Mouse (Mus musculus) midbrain, embryonic 15.5 days (tissue): ENCODE measurements around the gene Heatr1. TPM values are rescaled to one million over a fixed set of nuclear protein-coding genes. Genes with fewer than 3 reads are reported as not detected.

Experiments used
- ATAC-seq: fragments of 200-750 bp; cut with Nextera tagmentation; replicated peaks from 2 replicates; pipeline ENCODE4 v1.8.0; 2017; ENCODE audit warnings: moderate TSS enrichment
- H3K27ac ChIP-seq: fragments of 300-500 bp; sonication (generic); 2 replicates; pipeline ENCODE4 v1.5.1; 2015; ENCODE audit warnings: mild to moderate bottlenecking, inconsistent platforms
- H3K27me3 ChIP-seq: fragments of 300-500 bp; sonication (generic); replicated peaks from 2 replicates; pipeline ENCODE4 v1.6.1; 2015; ENCODE audit warnings: inconsistent platforms
- H3K36me3 ChIP-seq: fragments of 300-500 bp; sonication (generic); replicated peaks from 2 replicates; pipeline ENCODE4 v1.6.1; 2015; ENCODE audit warnings: inconsistent platforms
- H3K4me1 ChIP-seq: fragments of 300-500 bp; sonication (generic); 2 replicates; pipeline ENCODE4 v1.6.1; 2015; ENCODE audit warnings: inconsistent platforms
- H3K4me2 ChIP-seq: fragments of 300-500 bp; sonication (generic); 2 replicates; pipeline ENCODE4 v1.6.1; 2015; ENCODE audit warnings: inconsistent platforms, mild to moderate bottlenecking, moderate library complexity
- H3K4me3 ChIP-seq: fragments of 300-500 bp; sonication (generic); 2 replicates; pipeline ENCODE4 v1.5.1; 2015; ENCODE audit warnings: mild to moderate bottlenecking, inconsistent platforms
- H3K9ac ChIP-seq: fragments of 300-500 bp; sonication (generic); 2 replicates; pipeline ENCODE4 v1.6.1; 2015; ENCODE audit warnings: mild to moderate bottlenecking, inconsistent platforms
- H3K9me3 ChIP-seq: fragments of 300-500 bp; sonication (generic); 2 replicates; pipeline ENCODE4 v1.6.1; 2016; ENCODE audit warnings: inconsistent platforms
- WGBS: fragments of 180-500 bp; shearing (Covaris S2); methylation state at CpG from one replicate; pipeline ENCODE4 v1.1.7; 2015; ENCODE audit warnings: mixed read lengths; 5-methylcytosine and 5-hydroxymethylcytosine counted together
- polyA plus RNA-seq: library from polyadenylated mRNA; unstranded; fragments of >200 nt; fragmentation: Nextera tagmentation; extraction: Ambion mirVana; gene quantifications from 2 replicates; pipeline ENCODE4 v1.2.1, GENCODE M21; 2015

The Heatr1 gene
- polyA plus RNA-seq, 1 experiment from 2014 or later = 14.0 TPM

DNA sequence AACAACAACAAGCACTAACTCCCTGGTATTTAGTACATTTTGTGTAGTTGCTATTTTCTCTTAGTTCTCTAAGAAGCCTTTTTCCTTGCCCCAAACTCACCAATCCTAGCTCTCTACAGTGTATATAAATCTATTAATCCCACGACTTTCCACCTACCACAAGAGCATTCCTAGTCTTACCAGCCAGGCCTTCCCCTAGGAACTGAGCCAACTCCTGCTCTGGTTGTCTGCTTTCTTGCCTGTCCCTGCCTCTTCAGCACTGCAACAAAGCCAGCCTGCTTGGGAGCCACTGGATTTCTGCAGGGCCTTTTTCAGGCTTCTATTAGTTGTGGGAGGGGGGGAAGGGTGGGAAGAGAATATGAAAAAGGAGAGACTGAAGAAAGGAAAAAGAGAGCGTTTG is 90.4 kb downstream of the Heatr1 start:
- WGBS = 67% methylated on average over 2 of the region's 2 CpGs
- Histone ChIP-seq H3K4me2 (no peak overlapping the region), H3K9me3 (no peaks in the 10 kb centered on the region), H3K4me1 (no peaks in the 10 kb centered on the region), H3K9ac (no peak overlapping the region), H3K4me3 (no peak overlapping the region), H3K27ac (no peak overlapping the region), H3K36me3 (no peaks in the 10 kb centered on the region), H3K27me3 (no peaks in the 10 kb centered on the region)
- no peak for ATAC-seq

DNA sequence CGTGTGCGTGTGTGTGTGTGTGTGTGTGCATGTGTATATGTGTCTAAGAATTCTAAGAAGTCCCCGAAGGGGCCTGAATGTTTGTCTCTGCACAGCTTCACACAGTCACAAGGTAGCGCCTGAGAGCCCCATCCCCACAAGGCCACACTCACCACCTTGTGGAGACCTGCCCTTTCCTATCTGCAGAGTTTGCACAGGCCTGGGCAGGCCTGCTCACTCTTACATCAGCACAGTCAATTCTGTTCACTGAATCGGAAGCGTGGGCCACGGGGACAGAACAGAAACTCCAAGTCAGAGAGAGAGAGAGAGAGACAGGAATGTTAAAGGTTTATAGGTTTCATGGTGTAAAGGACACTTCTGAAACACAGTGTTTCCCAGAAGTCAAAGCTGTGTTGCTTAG is 90.8 kb downstream of the Heatr1 start:
- ATAC-seq = peak; percentile 49; the same call in 1 of the 2 replicates

More for the DNA sequence above, 90.8 kb downstream of the Heatr1 start:
- H3K4me3 ChIP-seq = no peak overlapping the region
- no peak overlapping the region for H3K27ac ChIP-seq
- H3K9ac ChIP-seq = no peak overlapping the region
- no peaks in the 10 kb centered on the region for H3K4me1 ChIP-seq
- 81% methylated on average over 7 of the region's 7 CpGs for WGBS
- H3K4me2 ChIP-seq = no peak overlapping the region
- no peaks in the 10 kb centered on the region for H3K9me3 ChIP-seq
- H3K27me3 ChIP-seq = no peaks in the 10 kb centered on the region
- H3K36me3 ChIP-seq = no peaks in the 10 kb centered on the region

Other genes with a start within 250 kb of the Heatr1 start
- 2.9 and 3.8 TPM in 2 replicates for gene Mtr, start 136.9 kb upstream of the Heatr1 start, polyA plus RNA-seq
- 2.8 and 4.6 TPM in 2 replicates for gene Actn2, start 54.3 kb upstream of the Heatr1 start, polyA plus RNA-seq
- gene Lgals8, start 69.9 kb downstream of the Heatr1 start, polyA plus RNA-seq = 20.3 and 25.6 TPM in 2 replicates
- gene Edaradd, start 125.4 kb downstream of the Heatr1 start, polyA plus RNA-seq = 1.4 and 1.5 TPM in 2 replicates
- gene Ero1lb, start 170.8 kb downstream of the Heatr1 start, polyA plus RNA-seq = 19.0 TPM in 2 replicates